Mouse (Mus musculus) olfactory bulb, adult 2 months (tissue): ENCODE measurements around the gene Ssc4d.

ENCODE experiments used
- CTCF ChIP-seq: fragments of 200-500 bp; IDR thresholded peaks from 2 replicates; pipeline ENCODE4 v1.5.1; 2012; ENCODE audit warnings: low read depth, mild to moderate bottlenecking, low read length, moderate library complexity; ENCODE audit not compliant: insufficient read depth
- POLR2A ChIP-seq: fragments of 200-500 bp; IDR thresholded peaks from 2 replicates; pipeline ENCODE4 v1.6.1; 2012; ENCODE audit warnings: mild to moderate bottlenecking, low read depth, low read length, moderate library complexity; ENCODE audit not compliant: insufficient read depth

DNA sequence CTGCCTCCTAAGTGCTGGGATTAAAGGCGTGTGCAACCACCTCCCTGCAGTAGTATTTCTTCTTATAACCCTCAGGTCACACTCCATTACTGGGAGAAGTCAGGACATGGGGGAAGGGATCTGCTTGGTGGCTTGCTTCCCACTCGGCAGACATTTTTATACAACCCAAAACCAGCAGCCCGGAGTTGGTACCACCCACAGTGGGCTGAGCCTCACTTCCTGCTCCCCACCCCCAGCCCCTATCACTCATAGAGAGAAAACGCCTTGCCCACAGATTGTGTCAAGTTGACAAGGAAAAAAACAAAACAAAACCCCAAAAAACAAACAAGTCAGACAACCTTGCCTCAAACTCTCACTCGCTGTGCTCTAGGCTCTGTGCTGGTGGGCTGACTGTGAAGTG, 61.1 kb downstream of the Ssc4d start:
- TF ChIP-seq POLR2A (no peak), CTCF (no peak)
